Mouse (Mus musculus) intestine, postnatal 0 days (tissue): ENCODE measurements around the gene Parp3. TPM values are rescaled to one million over a fixed set of nuclear protein-coding genes. Genes with fewer than 3 reads are reported as not detected.

Source experiments
- ATAC-seq: fragments of 200-750 bp; cut with Nextera tagmentation; 2 replicates; pipeline ENCODE4 v1.8.0; 2017; ENCODE audit warnings: mild to moderate bottlenecking, moderate TSS enrichment, moderate library complexity
- H3K27ac ChIP-seq: fragments of 300-500 bp; sonication (generic); 2 replicates; pipeline ENCODE4 v1.5.1; 2014; ENCODE audit warnings: mild to moderate bottlenecking, low read depth, low read length, moderate library complexity
- H3K27me3 ChIP-seq: fragments of 300-500 bp; sonication (generic); replicated peaks from 2 replicates; pipeline ENCODE4 v1.6.1; 2014; ENCODE audit warnings: low read length, mixed read lengths; ENCODE audit not compliant: control insufficient read depth, insufficient read depth
- H3K36me3 ChIP-seq: fragments of 300-500 bp; sonication (generic); 2 replicates; pipeline ENCODE4 v1.6.1; 2014; ENCODE audit warnings: mild to moderate bottlenecking, moderate library complexity; ENCODE audit not compliant: control insufficient read depth, insufficient read depth
- H3K4me1 ChIP-seq: fragments of 300-500 bp; sonication (generic); replicated peaks from 2 replicates; pipeline ENCODE4 v1.6.1; 2014; ENCODE audit warnings: antibody characterized with exemption, low read length, mixed read lengths; ENCODE audit not compliant: control insufficient read depth, insufficient read depth
- H3K4me2 ChIP-seq: fragments of 300-500 bp; sonication (generic); replicated peaks from 2 replicates; pipeline ENCODE4 v1.6.1; 2014; ENCODE audit warnings: low read depth, mild to moderate bottlenecking, moderate library complexity
- H3K4me3 ChIP-seq: fragments of 300-500 bp; sonication (generic); 2 replicates; pipeline ENCODE4 v1.5.1; 2014; ENCODE audit warnings: low read depth, low read length
- H3K9ac ChIP-seq: fragments of 300-500 bp; sonication (generic); 2 replicates; pipeline ENCODE4 v1.6.1; 2014; ENCODE audit warnings: mild to moderate bottlenecking, low read depth, low read length
- H3K9me3 ChIP-seq: fragments of 300-500 bp; sonication (generic); 2 replicates; pipeline ENCODE4 v1.6.1; 2016; ENCODE audit warnings: mixed run types; ENCODE audit not compliant: control insufficient read depth
- CTCF ChIP-seq: sonication (generic); IDR thresholded peaks from 2 replicates; pipeline ENCODE4 v1.5.1; 2016; ENCODE audit warnings: low read depth, mild to moderate bottlenecking, control low read depth, antibody characterized with exemption, moderate library complexity
- WGBS: fragments of 180-500 bp; shearing (Covaris S2); extraction: QIAGEN DNeasy Blood & Tissue Kit; methylation state at CpG from one replicate; pipeline ENCODE4 v1.1.7; 2014; 5-methylcytosine and 5-hydroxymethylcytosine counted together
- polyA plus RNA-seq: library from polyadenylated mRNA; unstranded; fragments of >200 nt; fragmentation: Nextera tagmentation; extraction: Ambion mirVana; gene quantifications from 2 replicates; pipeline ENCODE4 v1.2.1, GENCODE M21; 2015

Gene Parp3
- polyA plus RNA-seq, 1 experiment from 2014 or later, result 3.8 TPM

DNA sequence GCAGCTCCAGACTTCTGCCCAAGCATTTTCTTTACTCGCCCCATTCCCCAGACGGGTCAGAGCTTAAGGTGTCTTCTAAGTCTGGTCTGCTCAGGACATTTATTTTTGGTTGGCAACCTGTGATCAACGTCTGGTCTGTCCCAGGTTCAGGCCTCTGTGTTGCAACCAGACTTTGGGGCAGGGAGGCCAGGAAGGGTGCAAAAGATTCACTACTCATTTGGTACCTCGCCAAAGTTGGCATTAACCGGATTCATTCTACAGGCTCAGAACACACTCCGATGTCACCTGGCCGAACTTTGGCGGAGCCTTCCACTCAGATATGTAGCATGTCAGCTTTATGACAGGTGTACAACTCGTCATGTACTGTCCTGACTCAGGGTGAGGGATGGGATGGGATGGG lies 28.8 kb downstream of the Parp3 start:
- Histone ChIP-seq H3K27ac (peak overlapping the region; percentile 77), H3K4me1 (peaks cover 12% of the 10 kb centered on the region), H3K4me2 (peak overlapping the region; percentile 95), H3K27me3 (no peaks in the 10 kb centered on the region), H3K36me3 (no peaks in the 10 kb centered on the region; the same call in 1 of the 2 replicates), H3K9ac (peak overlapping the region; percentile 59; the same call in 1 of the 2 replicates), H3K4me3 (peak overlapping the region; percentile 54), H3K9me3 (no peaks in the 10 kb centered on the region)
- TF ChIP-seq CTCF, result no peak
- no peak for ATAC-seq
- WGBS, result 31% methylated on average over 9 of the region's 9 CpGs

DNA sequence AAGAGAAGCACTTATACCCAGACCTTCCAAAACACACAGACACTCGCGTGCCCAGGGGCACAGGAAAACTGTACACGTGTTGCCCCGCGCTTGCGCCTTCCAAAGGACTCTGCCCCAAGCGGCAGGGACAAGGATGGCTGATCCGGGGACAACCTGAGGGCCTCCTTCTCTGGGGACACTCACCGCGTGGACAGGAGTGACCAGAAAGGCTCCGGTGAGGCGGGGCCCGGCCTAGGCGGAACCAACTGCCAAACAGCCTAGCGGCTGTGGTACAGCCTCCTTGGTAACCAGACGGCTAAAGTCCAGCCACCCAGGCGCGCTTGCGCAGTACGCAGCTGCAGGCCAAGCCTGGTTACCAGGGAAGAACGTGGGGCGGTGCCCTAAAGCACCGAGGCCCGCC lies 29.4 kb downstream of the Parp3 start, which contains the start of the genes Abhd14b and Abhd14a:
Abhd14b (plus strand) TSS at position 112 of the 400 bp plus-strand sequence.
Abhd14a (minus strand) TSS at position 331 of the 400 bp plus-strand sequence.
- peak within 1 kb of the TSS; percentile 77 for H3K27ac ChIP-seq
- no peaks in the 10 kb centered on the region; the same call in 1 of the 2 replicates for H3K36me3 ChIP-seq
- H3K4me3 ChIP-seq, result peak within 1 kb of the TSS; percentile 54
- peak; percentile 95 for ATAC-seq
- peaks cover 12% of the 10 kb centered on the region for H3K4me1 ChIP-seq
- WGBS, result under 1% methylated on average over 24 of the region's 24 CpGs
- peak within 1 kb of the TSS; percentile 95 for H3K4me2 ChIP-seq
- H3K9me3 ChIP-seq, result no peaks in the 10 kb centered on the region
- peak within 1 kb of the TSS; percentile 59 for H3K9ac ChIP-seq
- TF ChIP-seq CTCF, result peak; percentile 75
- no peaks in the 10 kb centered on the region for H3K27me3 ChIP-seq

- peaks cover 7% of the 10 kb centered on the region for H3K4me1 ChIP-seq
- no peak for TF ChIP-seq CTCF
- H3K4me3 ChIP-seq, result no peak overlapping the region
- H3K36me3 ChIP-seq, result no peaks in the 10 kb centered on the region; the same call in 1 of the 2 replicates
- no peak overlapping the region for H3K4me2 ChIP-seq
- no peak for ATAC-seq
- 45% methylated on average over 4 of the region's 4 CpGs for WGBS
- H3K27ac ChIP-seq, result no peak overlapping the region
- H3K9ac ChIP-seq, result no peak overlapping the region
- H3K9me3 ChIP-seq, result no peaks in the 10 kb centered on the region
- H3K27me3 ChIP-seq, result no peaks in the 10 kb centered on the region
Observed at GRCm38 (mm10) chr9:106444836-106445235, 31.9 kb downstream of the Parp3 start.

- Histone ChIP-seq H3K4me3 (no peak overlapping the region), H3K9me3 (no peaks in the 10 kb centered on the region), H3K4me1 (peaks cover under 1% of the 10 kb centered on the region; the same call in 1 of the 2 replicates), H3K9ac (no peak overlapping the region), H3K27ac (no peak overlapping the region), H3K27me3 (no peaks in the 10 kb centered on the region), H3K4me2 (no peak overlapping the region), H3K36me3 (no peaks in the 10 kb centered on the region; the same call in 1 of the 2 replicates)
- TF ChIP-seq CTCF, result peak; percentile 58
- ATAC-seq, result no peak
- 81% methylated on average over 5 of the region's 5 CpGs for WGBS
Observed at GRCm38 (mm10) chr9:106442680-106443079, 34.1 kb downstream of the Parp3 start.

- Histone ChIP-seq H3K4me3 (no peak overlapping the region), H3K9ac (no peak overlapping the region), H3K36me3 (peaks cover 20% of the 10 kb centered on the region), H3K27me3 (no peaks in the 10 kb centered on the region), H3K9me3 (no peaks in the 10 kb centered on the region), H3K4me1 (no peaks in the 10 kb centered on the region), H3K4me2 (no peak overlapping the region; the same call in 1 of the 2 replicates), H3K27ac (no peak overlapping the region)
- no peak for ATAC-seq
- no peak for TF ChIP-seq CTCF
- WGBS, result 66% methylated on average over 9 of the region's 9 CpGs
Observed at GRCm38 (mm10) chr9:106436566-106436965, 40.2 kb downstream of the Parp3 start.

DNA sequence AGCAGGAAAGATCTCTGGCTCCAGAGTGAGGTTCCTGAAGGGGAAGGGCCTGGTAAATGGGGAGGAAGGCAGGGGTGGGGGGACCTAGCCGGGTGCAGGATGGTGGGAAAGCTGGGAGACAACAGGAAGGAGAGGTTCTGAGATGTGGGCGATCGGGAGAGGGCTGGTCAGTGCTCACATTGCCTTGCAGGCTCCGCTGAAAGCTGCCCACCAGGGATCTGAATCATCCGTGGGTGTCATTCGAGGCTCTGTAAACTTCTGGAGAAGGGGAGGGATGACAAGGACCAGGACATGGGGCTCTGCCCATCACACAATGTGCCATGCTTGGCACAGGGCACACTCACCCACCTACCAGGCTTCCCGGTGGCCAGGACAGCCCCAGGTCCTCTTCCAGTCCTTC lies 43.4 kb downstream of the Parp3 start:
- WGBS, result 71% methylated on average over 7 of the region's 7 CpGs
- Histone ChIP-seq H3K36me3 (peaks cover 22% of the 10 kb centered on the region), H3K9me3 (no peaks in the 10 kb centered on the region), H3K4me3 (no peak overlapping the region), H3K27ac (peak overlapping the region; percentile 22; the same call in 1 of the 2 replicates), H3K9ac (no peak overlapping the region), H3K27me3 (no peaks in the 10 kb centered on the region), H3K4me1 (peaks cover 8% of the 10 kb centered on the region; the same call in 1 of the 2 replicates), H3K4me2 (no peak overlapping the region)
- no peak for ATAC-seq
- no peak for TF ChIP-seq CTCF
